Mouse (Mus musculus) kidney, embryonic 15.5 days (tissue): ENCODE results near the gene Top1. TPM values are rescaled to one million over a fixed set of nuclear protein-coding genes. Genes with fewer than 3 reads are reported as not detected.

Experiments
- ATAC-seq: fragments of 200-750 bp; cut with Nextera tagmentation; replicated peaks from 2 replicates; pipeline ENCODE4 v1.8.0; 2017; ENCODE audit warnings: moderate TSS enrichment; ENCODE audit not compliant: low FRiP score
- H3K27ac ChIP-seq: fragments of 300-500 bp; sonication (generic); 2 replicates; pipeline ENCODE4 v1.5.1; 2015; ENCODE audit warnings: mild to moderate bottlenecking, inconsistent platforms
- H3K27me3 ChIP-seq: fragments of 300-500 bp; sonication (generic); 2 replicates; pipeline ENCODE4 v1.6.1; 2015; ENCODE audit warnings: inconsistent platforms
- H3K36me3 ChIP-seq: fragments of 300-500 bp; sonication (generic); 2 replicates; pipeline ENCODE4 v1.6.1; 2015; ENCODE audit warnings: inconsistent platforms
- H3K4me1 ChIP-seq: fragments of 300-500 bp; sonication (generic); 2 replicates; pipeline ENCODE4 v1.6.1; 2015; ENCODE audit warnings: inconsistent platforms
- H3K4me2 ChIP-seq: fragments of 300-500 bp; sonication (generic); 2 replicates; pipeline ENCODE4 v1.6.1; 2015; ENCODE audit warnings: moderate library complexity, mild to moderate bottlenecking, inconsistent platforms
- H3K4me3 ChIP-seq: fragments of 300-500 bp; sonication (generic); replicated peaks from 2 replicates; pipeline ENCODE4 v1.5.1; 2015; ENCODE audit warnings: mild to moderate bottlenecking, inconsistent platforms
- H3K9ac ChIP-seq: fragments of 300-500 bp; sonication (generic); 2 replicates; pipeline ENCODE4 v1.6.1; 2015; ENCODE audit warnings: mild to moderate bottlenecking, inconsistent platforms
- H3K9me3 ChIP-seq: fragments of 300-500 bp; sonication (generic); replicated peaks from 2 replicates; pipeline ENCODE4 v1.6.1; 2016; ENCODE audit warnings: inconsistent platforms
- WGBS: fragments of 180-500 bp; shearing (Covaris S2); methylation state at CpG from one replicate; pipeline ENCODE4 v1.1.7; 2015; ENCODE audit warnings: mixed read lengths; 5-methylcytosine and 5-hydroxymethylcytosine counted together
- polyA plus RNA-seq: library from polyadenylated mRNA; unstranded; fragments of >200 nt; fragmentation: Nextera tagmentation; extraction: Ambion mirVana; gene quantifications from 2 replicates; pipeline ENCODE4 v1.2.1, GENCODE M21; 2015

Gene Top1
- polyA plus RNA-seq = 92.2 and 95.1 TPM in 2 replicates

GRCm38 (mm10) chr2:160645614-160646137 lies at the start of gene Top1:
Gene Top1, plus strand, starts transcription at chr2:160645888.
- Histone ChIP-seq H3K27ac (peak within 1 kb of the TSS; percentile 95), H3K4me1 (peaks cover 22% of the 10 kb centered on the region), H3K4me3 (peak within 1 kb of the TSS; percentile 100), H3K36me3 (0 out of 2 replicates have a peak, but pooled peaks cover 3% of the 10 kb centered on the region), H3K9ac (peak within 1 kb of the TSS; percentile 100), H3K4me2 (peak within 1 kb of the TSS; percentile 69), H3K9me3 (no peaks in the 10 kb centered on the region), H3K27me3 (no peaks in the 10 kb centered on the region)
- WGBS = under 1% methylated on average over 50 of the region's 50 CpGs
- ATAC-seq = peak; percentile 97

- 33% methylated on average over 12 of the region's 12 CpGs for WGBS
- H3K9ac ChIP-seq = no peak overlapping the region
- peak; percentile 74 for ATAC-seq
- peaks cover 3% of the 10 kb centered on the region; the same call in 1 of the 2 replicates for H3K4me1 ChIP-seq
- H3K27ac ChIP-seq = no peak overlapping the region
- H3K27me3 ChIP-seq = no peaks in the 10 kb centered on the region
- peak overlapping the region; percentile 37 for H3K4me2 ChIP-seq
- no peaks in the 10 kb centered on the region for H3K9me3 ChIP-seq
- no peak overlapping the region for H3K4me3 ChIP-seq
- no peaks in the 10 kb centered on the region for H3K36me3 ChIP-seq
Observed at GRCm38 (mm10) chr2:160597582-160598281, 48.0 kb upstream of the Top1 start.

GRCm38 (mm10) chr2:160601805-160602204 lies 43.9 kb upstream of the Top1 start:
- Histone ChIP-seq H3K4me1 (peaks cover 11% of the 10 kb centered on the region), H3K4me3 (no peak overlapping the region), H3K27me3 (no peaks in the 10 kb centered on the region), H3K4me2 (no peak overlapping the region), H3K9ac (no peak overlapping the region), H3K27ac (no peak overlapping the region), H3K36me3 (no peaks in the 10 kb centered on the region), H3K9me3 (no peaks in the 10 kb centered on the region)
- ATAC-seq = no peak
- 72% methylated on average over 1 of the region's 1 CpGs for WGBS

GRCm38 (mm10) chr2:160603154-160603933 lies 42.3 kb upstream of the Top1 start:
- Histone ChIP-seq H3K27me3 (no peaks in the 10 kb centered on the region), H3K4me3 (no peak overlapping the region), H3K4me2 (no peak overlapping the region), H3K27ac (no peak overlapping the region), H3K9ac (no peak overlapping the region), H3K4me1 (peaks cover 8% of the 10 kb centered on the region; the same call in 1 of the 2 replicates), H3K36me3 (no peaks in the 10 kb centered on the region), H3K9me3 (no peaks in the 10 kb centered on the region)
- ATAC-seq = peak; percentile 83
- 45% methylated on average over 10 of the region's 10 CpGs for WGBS

GRCm38 (mm10) chr2:160610012-160610411 lies 35.7 kb upstream of the Top1 start:
- no peak overlapping the region for H3K27ac ChIP-seq
- H3K9ac ChIP-seq = no peak overlapping the region
- ATAC-seq = no peak
- 0 out of 2 replicates have a peak, but pooled peaks cover 3% of the 10 kb centered on the region for H3K4me1 ChIP-seq
- no peaks in the 10 kb centered on the region for H3K36me3 ChIP-seq
- no peaks in the 10 kb centered on the region for H3K9me3 ChIP-seq
- no peak overlapping the region for H3K4me3 ChIP-seq
- no peak overlapping the region for H3K4me2 ChIP-seq
- no peaks in the 10 kb centered on the region for H3K27me3 ChIP-seq
- WGBS = 75% methylated on average over 2 of the region's 2 CpGs

- WGBS = 80% methylated on average over 5 of the region's 5 CpGs
- Histone ChIP-seq H3K4me1 (no peaks in the 10 kb centered on the region), H3K27me3 (no peaks in the 10 kb centered on the region), H3K9ac (no peak overlapping the region), H3K4me2 (no peak overlapping the region), H3K4me3 (no peak overlapping the region), H3K36me3 (no peaks in the 10 kb centered on the region), H3K27ac (no peak overlapping the region), H3K9me3 (no peaks in the 10 kb centered on the region)
- ATAC-seq = no peak
Observed at GRCm38 (mm10) chr2:160613186-160613919, 32.3 kb upstream of the Top1 start.

- no peak overlapping the region for H3K4me2 ChIP-seq
- H3K4me1 ChIP-seq = peaks cover 25% of the 10 kb centered on the region
- H3K36me3 ChIP-seq = no peaks in the 10 kb centered on the region
- WGBS = 94% methylated on average over 6 of the region's 6 CpGs
- ATAC-seq = no peak
- H3K9me3 ChIP-seq = no peaks in the 10 kb centered on the region
- H3K27ac ChIP-seq = no peak overlapping the region
- no peak overlapping the region for H3K4me3 ChIP-seq
- no peak overlapping the region for H3K9ac ChIP-seq
- H3K27me3 ChIP-seq = no peaks in the 10 kb centered on the region
Observed at GRCm38 (mm10) chr2:160617741-160618140, 27.9 kb upstream of the Top1 start.

- WGBS = 46% methylated on average over 6 of the region's 6 CpGs
- peaks cover 25% of the 10 kb centered on the region for H3K4me1 ChIP-seq
- H3K27ac ChIP-seq = no peak overlapping the region; the same call in 1 of the 2 replicates
- H3K4me2 ChIP-seq = no peak overlapping the region
- H3K4me3 ChIP-seq = no peak overlapping the region
- no peak overlapping the region for H3K9ac ChIP-seq
- no peaks in the 10 kb centered on the region for H3K27me3 ChIP-seq
- no peaks in the 10 kb centered on the region for H3K36me3 ChIP-seq
- no peak for ATAC-seq
- H3K9me3 ChIP-seq = no peaks in the 10 kb centered on the region
Observed at GRCm38 (mm10) chr2:160618619-160619220, 27.0 kb upstream of the Top1 start.

- Histone ChIP-seq H3K36me3 (no peaks in the 10 kb centered on the region), H3K4me3 (no peak overlapping the region), H3K9ac (no peak overlapping the region), H3K9me3 (no peaks in the 10 kb centered on the region), H3K27me3 (no peaks in the 10 kb centered on the region), H3K4me2 (no peak overlapping the region), H3K27ac (no peak overlapping the region; the same call in 1 of the 2 replicates), H3K4me1 (peaks cover 25% of the 10 kb centered on the region)
- no peak; the same call in 1 of the 2 replicates for ATAC-seq
- WGBS = 78% methylated on average over 5 of the region's 5 CpGs
Observed at GRCm38 (mm10) chr2:160619300-160619699, 26.4 kb upstream of the Top1 start.

GRCm38 (mm10) chr2:160619831-160620230 lies 25.9 kb upstream of the Top1 start:
- Histone ChIP-seq H3K4me3 (no peak overlapping the region), H3K9me3 (no peaks in the 10 kb centered on the region), H3K27me3 (no peaks in the 10 kb centered on the region), H3K4me2 (0 out of 2 replicates have a peak overlapping the region, but pooled peaks have one; percentile 9), H3K9ac (no peak overlapping the region), H3K27ac (peak overlapping the region; percentile 62), H3K36me3 (no peaks in the 10 kb centered on the region), H3K4me1 (peaks cover 25% of the 10 kb centered on the region)
- peak; percentile 22; the same call in 1 of the 2 replicates for ATAC-seq
- WGBS = 57% methylated on average over 9 of the region's 9 CpGs

GRCm38 (mm10) chr2:160620279-160620963 lies 25.3 kb upstream of the Top1 start:
- Histone ChIP-seq H3K4me1 (peaks cover 25% of the 10 kb centered on the region), H3K27me3 (no peaks in the 10 kb centered on the region), H3K4me2 (no peak overlapping the region), H3K27ac (peak overlapping the region; percentile 62), H3K36me3 (no peaks in the 10 kb centered on the region), H3K9me3 (no peaks in the 10 kb centered on the region), H3K4me3 (no peak overlapping the region), H3K9ac (no peak overlapping the region)
- WGBS = 78% methylated on average over 6 of the region's 6 CpGs
- ATAC-seq = no peak
